ENCODE assay signal across 10 mouse cellular contexts in the genomic region with DNA sequence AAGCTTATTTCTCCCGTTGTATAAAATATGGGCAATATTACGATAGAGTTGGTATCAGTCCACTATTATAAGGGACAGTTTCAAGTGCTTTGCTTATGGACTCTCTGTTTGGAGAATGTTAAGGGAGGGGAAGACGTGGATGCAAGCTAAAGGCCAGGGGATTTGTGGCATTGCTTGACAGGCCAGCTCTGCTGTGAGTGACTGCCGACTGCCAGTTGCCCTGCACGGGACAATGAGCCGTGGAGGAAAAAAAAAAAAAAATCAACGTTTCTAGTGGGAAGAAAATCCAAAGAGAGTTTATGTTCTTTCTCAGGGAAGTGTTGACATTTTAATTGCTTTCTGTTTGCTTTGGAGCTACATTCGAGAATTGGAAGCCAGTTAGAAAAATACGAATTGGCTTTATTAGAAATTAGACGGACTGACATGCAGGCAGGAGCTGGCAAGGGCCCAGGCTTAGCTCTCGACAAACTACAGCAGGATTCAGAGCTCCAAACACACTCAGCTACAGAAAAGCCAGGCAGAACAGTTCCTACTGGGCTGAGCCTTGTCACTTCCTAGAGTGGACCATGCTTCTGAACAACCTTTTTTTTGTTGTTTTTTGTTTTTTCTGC.
DNase-seq lines count a peak whose midpoint lies in the region; ATAC-seq and TF ChIP-seq lines count a peak whose summit lies in the region.
"Had no signal": no experiment of that assay in that cellular context is flagged by ENCODE, and none has a peak within 500 bp of the region (broad histone marks: within the 10 kb centered on the region; RNA-seq: fewer than 3 reads in every experiment).

No protein-coding gene starts in this region.

- H3K9ac ChIP-seq in liver, adult 2 months (ENCODE audit: low read depth, low read length): no peak overlapping the region
- no peak overlapping the region for H3K9ac ChIP-seq in liver, embryonic 12.5 days
- H3K9ac ChIP-seq in heart, postnatal 0 days (replicated peaks; ENCODE audit: low read depth, low read length): peak overlapping the region; percentile 13; the same call in 1 of the 2 replicates
- H3K9ac ChIP-seq in limb, embryonic 12.5 days (replicated peaks): no peak overlapping the region

- peak; percentile 62 for DNase-seq in liver, adult 2 months (ENCODE audit: extremely low read depth, low read depth, low spot score)
- peak; percentile 78 to 81 for DNase-seq in cerebellum, postnatal 14 days
- peak; percentile 57 for DNase-seq in heart, postnatal 0 days (ENCODE audit: low spot score)
- DNase-seq in frontal cortex, adult 2 months (ENCODE audit: extremely low spot score in 1 of 2, low spot score in 1 of 2): no peak
- no peak for DNase-seq in frontal cortex, postnatal 14 days (ENCODE audit: low spot score in 2 of 2)
- no peak for DNase-seq in thymus, postnatal 0 days (ENCODE audit: low spot score)

- H3K4me1 ChIP-seq in liver, adult 2 months (ENCODE audit: control insufficient read depth, insufficient read depth, low read length): peaks cover 9% of the 10 kb centered on the region
- no peaks in the 10 kb centered on the region for H3K4me1 ChIP-seq in liver, embryonic 12.5 days
- H3K4me1 ChIP-seq in heart, postnatal 0 days (ENCODE audit: control insufficient read depth, insufficient read depth): peaks cover 9% of the 10 kb centered on the region
- H3K4me1 ChIP-seq in limb, embryonic 12.5 days (replicated peaks): peaks cover 10% of the 10 kb centered on the region; the same call in 1 of the 2 replicates

- no peaks in the 10 kb centered on the region for H3K79me2 ChIP-seq in liver, adult 2 months (ENCODE audit: control insufficient read depth, insufficient read depth, low read length)

- no peak for TF ChIP-seq POLR2A in liver, adult 2 months (IDR thresholded peaks at IDR 0.05; ENCODE audit: extremely low read depth, insufficient read depth, low read length)

- H3K4me3 ChIP-seq in liver, adult 2 months (ENCODE audit: insufficient read depth, low read depth, low read length): no peak overlapping the region
- H3K4me3 ChIP-seq in liver, embryonic 12.5 days: no peak overlapping the region
- H3K4me3 ChIP-seq in heart, postnatal 0 days (ENCODE audit: low read depth, low read length): peak overlapping the region; percentile 9; the same call in 1 of the 2 replicates
- H3K4me3 ChIP-seq in limb, embryonic 12.5 days (replicated peaks): no peak overlapping the region
- H3K4me3 ChIP-seq: erythroblast, embryonic 14.5 days; myocyte had no signal

- no peak overlapping the region for H3K4me2 ChIP-seq in liver, embryonic 12.5 days
- H3K4me2 ChIP-seq in heart, postnatal 0 days (ENCODE audit: low read depth, low read length): peak overlapping the region; percentile 19
- H3K4me2 ChIP-seq in limb, embryonic 12.5 days: 0 out of 2 replicates have a peak overlapping the region, but pooled peaks have one; percentile 21

- H3K9me3 ChIP-seq in liver, embryonic 12.5 days (replicated peaks): no peaks in the 10 kb centered on the region
- H3K9me3 ChIP-seq in heart, postnatal 0 days (replicated peaks; ENCODE audit: control insufficient read depth, low read length): no peaks in the 10 kb centered on the region
- H3K9me3 ChIP-seq in limb, embryonic 12.5 days: no peaks in the 10 kb centered on the region

- no peak overlapping the region for H3K27ac ChIP-seq in liver, adult 2 months (replicated peaks; ENCODE audit: insufficient read depth, low read depth, low read length)
- H3K27ac ChIP-seq in liver, embryonic 12.5 days: no peak overlapping the region
- peak overlapping the region; percentile 36; the same call in 1 of the 2 replicates for H3K27ac ChIP-seq in heart, postnatal 0 days (ENCODE audit: low read depth)
- H3K27ac ChIP-seq in limb, embryonic 12.5 days: peak overlapping the region; percentile 51; the same call in 1 of the 2 replicates

- no peak for TF ChIP-seq CTCF in liver, adult 2 months (IDR thresholded peaks at IDR 0.05; ENCODE audit: low read depth, low read length)
- TF ChIP-seq CTCF in heart, postnatal 0 days (IDR thresholded peaks at IDR 0.05; ENCODE audit: low read depth): no peak

- H3K36me3 ChIP-seq in liver, adult 2 months (ENCODE audit: control insufficient read depth, insufficient read depth, low read length): no peaks in the 10 kb centered on the region
- no peaks in the 10 kb centered on the region for H3K36me3 ChIP-seq in liver, embryonic 12.5 days
- H3K36me3 ChIP-seq in heart, postnatal 0 days (replicated peaks; ENCODE audit: control insufficient read depth, insufficient read depth, low read length): no peaks in the 10 kb centered on the region
- no peaks in the 10 kb centered on the region for H3K36me3 ChIP-seq in limb, embryonic 12.5 days

- ATAC-seq in liver, embryonic 12.5 days: no peak
- ATAC-seq in heart, postnatal 0 days (ENCODE audit: insufficient read depth, low read depth): peak; percentile 62
- ATAC-seq in limb, embryonic 12.5 days (ENCODE audit: insufficient number of reproducible peaks, insufficient read depth, low FRiP score, low TSS enrichment, low read depth): no peak

- WGBS in liver, adult 2 months: 24% methylated on average over 11 of the region's 11 CpGs
- 60% methylated on average over 11 of the region's 11 CpGs for WGBS in liver, embryonic 12.5 days (ENCODE audit: insufficient replicate concordance)
- WGBS in heart, postnatal 0 days: 20% methylated on average over 11 of the region's 11 CpGs
- WGBS in limb, embryonic 12.5 days: 17% methylated on average over 11 of the region's 11 CpGs

- no peaks in the 10 kb centered on the region; the same call in 1 of the 2 replicates for H3K27me3 ChIP-seq in liver, adult 2 months (ENCODE audit: control insufficient read depth, insufficient read depth, low read length)
- H3K27me3 ChIP-seq in liver, embryonic 12.5 days (replicated peaks): no peaks in the 10 kb centered on the region
- H3K27me3 ChIP-seq in heart, postnatal 0 days (ENCODE audit: control insufficient read depth, insufficient read depth, low read length): no peaks in the 10 kb centered on the region
- H3K27me3 ChIP-seq in limb, embryonic 12.5 days: no peaks in the 10 kb centered on the region

- TF ChIP-seq EP300 in heart, postnatal 0 days (IDR thresholded peaks at IDR 0.05; ENCODE audit: low read depth): no peak

Comparison
In these comparisons a context has a peak if more than half of its experiments do, and no peak if none do; other contexts are left out.
1. DNase-seq: peak in liver, adult 2 months (single experiment), cerebellum, postnatal 14 days (2 of 2) and heart, postnatal 0 days (single experiment); none in frontal cortex, adult 2 months (0 of 2), frontal cortex, postnatal 14 days (0 of 2) and thymus, postnatal 0 days (single experiment).
2. H3K27ac ChIP-seq: peak in heart, postnatal 0 days (single experiment) and limb, embryonic 12.5 days (single experiment); none in liver, adult 2 months (single experiment) and liver, embryonic 12.5 days (single experiment).